Mouse (Mus musculus): Measurements from ENCODE around the gene Qpctl.
"Not testable (repeated sequence)": the region's sequence is repeated elsewhere in the genome, so short reads cannot be mapped to it uniquely, and the experiment has no call there.

Gene Qpctl

GRCm38 (mm10) chr7:19164189-19164588, 15.1 kb upstream of the Qpctl start:
- peak; percentile 89 for DNase-seq (ENCODE audit: low read depth, low spot score)

GRCm38 (mm10) chr7:19163752-19164151, 14.7 kb upstream of the Qpctl start:
- no peak for DNase-seq (ENCODE audit: low read depth, low spot score)

GRCm38 (mm10) chr7:19162928-19163327, 13.8 kb upstream of the Qpctl start:
- DNase-seq (ENCODE audit: low read depth, low spot score) = no peak

GRCm38 (mm10) chr7:19160115-19160514, 11.0 kb upstream of the Qpctl start:
- DNase-seq (ENCODE audit: low read depth, low spot score) = no peak

- no peak for DNase-seq (ENCODE audit: low read depth, low spot score)
Measured at GRCm38 (mm10) chr7:19159411-19159810, 10.3 kb upstream of the Qpctl start.

- no peak for DNase-seq (ENCODE audit: low read depth, low spot score)
Measured at GRCm38 (mm10) chr7:19158601-19159000, 9.5 kb upstream of the Qpctl start.

GRCm38 (mm10) chr7:19157160-19157800, 8.2 kb upstream of the Qpctl start:
- DNase-seq (ENCODE audit: low read depth, low spot score) = peak; percentile 61

GRCm38 (mm10) chr7:19155825-19156475, 6.9 kb upstream of the Qpctl start:
- DNase-seq (ENCODE audit: low read depth, low spot score) = no peak

- DNase-seq (ENCODE audit: low read depth, low spot score) = no peak
Measured at GRCm38 (mm10) chr7:19154796-19155195, 5.7 kb upstream of the Qpctl start.

- not testable (repeated sequence) for DNase-seq (ENCODE audit: low read depth, low spot score)
Measured at GRCm38 (mm10) chr7:19151121-19151520, 2.0 kb upstream of the Qpctl start.

- peak; percentile 86 for DNase-seq (ENCODE audit: low read depth, low spot score)
Measured at GRCm38 (mm10) chr7:19149626-19150025, 535 bp upstream of the Qpctl start, which contains the start of gene Snrpd2. TSS of gene Snrpd2 (plus strand) at chr7:19149722.

GRCm38 (mm10) chr7:19148180-19148874, 764 bp downstream of the Qpctl start:
- no peak for DNase-seq (ENCODE audit: low read depth, low spot score)

GRCm38 (mm10) chr7:19147497-19148045, 1.5 kb downstream of the Qpctl start:
- DNase-seq (ENCODE audit: low read depth, low spot score) = no peak

- no peak for DNase-seq (ENCODE audit: low read depth, low spot score)
Measured at GRCm38 (mm10) chr7:19146793-19147192, 2.3 kb downstream of the Qpctl start.

GRCm38 (mm10) chr7:19137380-19137779, 11.7 kb downstream of the Qpctl start:
- no peak for DNase-seq (ENCODE audit: low read depth, low spot score)

- DNase-seq (ENCODE audit: low read depth, low spot score) = no peak
Measured at GRCm38 (mm10) chr7:19136673-19137334, 12.3 kb downstream of the Qpctl start.

GRCm38 (mm10) chr7:19136168-19136567, 12.9 kb downstream of the Qpctl start:
- no peak for DNase-seq (ENCODE audit: low read depth, low spot score)

- DNase-seq (ENCODE audit: low read depth, low spot score) = peak; percentile 93
Measured at GRCm38 (mm10) chr7:19131324-19131848, 17.7 kb downstream of the Qpctl start.

- DNase-seq (ENCODE audit: low read depth, low spot score) = no peak
Measured at GRCm38 (mm10) chr7:19130657-19131056, 18.4 kb downstream of the Qpctl start.

GRCm38 (mm10) chr7:19129396-19129795, 19.7 kb downstream of the Qpctl start:
- no peak for DNase-seq (ENCODE audit: low read depth, low spot score)

- DNase-seq (ENCODE audit: low read depth, low spot score) = no peak
Measured at GRCm38 (mm10) chr7:19127744-19128143, 21.3 kb downstream of the Qpctl start.

- no peak for DNase-seq (ENCODE audit: low read depth, low spot score)
Measured at GRCm38 (mm10) chr7:19124713-19125112, 24.4 kb downstream of the Qpctl start.

Data from WW6 (cell line).